9 mouse cellular contexts compared by ENCODE assay signal in genomic region chr10:75105099-75105461, GRCm38 (mm10). TPM values are rescaled to one million over a fixed set of nuclear protein-coding genes. Genes with fewer than 3 reads are reported as not detected.
DNase-seq lines count a peak whose midpoint lies in the region; ATAC-seq lines count a peak whose summit lies in the region.
"Had no signal": no experiment of that assay in that cellular context is flagged by ENCODE, and none has a peak within 500 bp of the region (broad histone marks: within the 10 kb centered on the region; RNA-seq: fewer than 3 reads in every experiment).

No protein-coding gene starts in this region.

- no peak for ATAC-seq in kidney, embryonic 16.5 days (ENCODE audit: low FRiP score, low TSS enrichment)
- ATAC-seq in neural tube, embryonic 15.5 days (ENCODE audit: low FRiP score): no peak

- DNase-seq in kidney, postnatal 14 days: peak; percentile 31
- peak; percentile 58 for DNase-seq in ES-CJ7 (ENCODE audit: low read depth, low spot score)
- DNase-seq in heart, postnatal 14 days: peak; percentile 32 to 45
- peak; percentile 35 for DNase-seq in splenic B cell, adult 2 months (ENCODE audit: low read depth, low spot score)
- no peak for DNase-seq in embryo, embryonic 11 days
- DNase-seq in right cerebral cortex, postnatal 36 days (ENCODE audit: low spot score in 2 of 2): no peak

- intact Hi-C loops in heart, postnatal 14 days (cut with DNase I): no loop called here

- H3K4me2 ChIP-seq in kidney, embryonic 16.5 days (replicated peaks; ENCODE audit: low read depth, low read length): no peak overlapping the region
- H3K4me2 ChIP-seq in neural tube, embryonic 15.5 days: no peak overlapping the region
- H3K4me2 ChIP-seq: embryonic facial prominence, embryonic 13.5 days had no signal

- no peaks in the 10 kb centered on the region for H3K36me3 ChIP-seq in kidney, embryonic 16.5 days (ENCODE audit: insufficient read depth, low read length)
- H3K36me3 ChIP-seq in splenic B cell, adult 2 months (ENCODE audit: control insufficient read depth, insufficient read depth, low read length, poor library complexity, severe bottlenecking): no peaks in the 10 kb centered on the region
- H3K36me3 ChIP-seq in neural tube, embryonic 15.5 days: no peaks in the 10 kb centered on the region
- H3K36me3 ChIP-seq: embryonic facial prominence, embryonic 13.5 days had no signal

- H3K9ac ChIP-seq in kidney, embryonic 16.5 days (replicated peaks; ENCODE audit: low read length): no peak overlapping the region
- H3K9ac ChIP-seq in neural tube, embryonic 15.5 days (replicated peaks): no peak overlapping the region
- H3K9ac ChIP-seq: embryonic facial prominence, embryonic 13.5 days had no signal

- no peaks in the 10 kb centered on the region for H3K27me3 ChIP-seq in kidney, embryonic 16.5 days (ENCODE audit: insufficient read depth, low read length)
- no peaks in the 10 kb centered on the region for H3K27me3 ChIP-seq in splenic B cell, adult 2 months (ENCODE audit: control insufficient read depth, insufficient read depth, low read length, poor library complexity, severe bottlenecking)
- H3K27me3 ChIP-seq in neural tube, embryonic 15.5 days (replicated peaks): no peaks in the 10 kb centered on the region
- H3K27me3 ChIP-seq: embryonic facial prominence, embryonic 13.5 days had no signal

- H3K27ac ChIP-seq in kidney, embryonic 16.5 days (ENCODE audit: low read length): no peak overlapping the region
- no peak overlapping the region for H3K27ac ChIP-seq in neural tube, embryonic 15.5 days (replicated peaks)

- 79% methylated on average over 4 of the region's 4 CpGs for WGBS in kidney, embryonic 16.5 days
- 72% methylated on average over 4 of the region's 4 CpGs for WGBS in neural tube, embryonic 15.5 days

- H3K4me3 ChIP-seq in kidney, embryonic 16.5 days (ENCODE audit: low read length): no peak overlapping the region
- no peak overlapping the region for H3K4me3 ChIP-seq in neural tube, embryonic 15.5 days (replicated peaks)
- H3K4me3 ChIP-seq: embryonic facial prominence, embryonic 13.5 days had no signal

- H3K4me1 ChIP-seq in kidney, embryonic 16.5 days (ENCODE audit: insufficient read depth, low read length): peaks cover 29% of the 10 kb centered on the region
- peaks cover 58% of the 10 kb centered on the region for H3K4me1 ChIP-seq in neural tube, embryonic 15.5 days

- no peaks in the 10 kb centered on the region for H3K9me3 ChIP-seq in kidney, embryonic 16.5 days (ENCODE audit: low read length)
- H3K9me3 ChIP-seq in neural tube, embryonic 15.5 days (replicated peaks): no peaks in the 10 kb centered on the region
- H3K9me3 ChIP-seq: embryonic facial prominence, embryonic 13.5 days had no signal

RNA-seq across cellular contexts. Expression of gene Bcr, which starts 44.7 kb away (rescaled TPM):
- polyA plus RNA-seq in kidney, embryonic 16.5 days (2015; fragmentation: Nextera tagmentation; extraction: Ambion mirVana): 6.8 and 8.4 TPM in 2 replicates
- total RNA-seq in heart, postnatal 14 days (2021): 10 to 100 TPM; 11.6 to 12.3 TPM
- polyA plus RNA-seq in neural tube, embryonic 15.5 days (2015; fragmentation: Nextera tagmentation; extraction: Ambion mirVana): 13.9 and 15.6 TPM in 2 replicates

Comparison
In these comparisons a context has a peak if more than half of its experiments do, and no peak if none do; other contexts are left out.
1. DNase-seq: peak in kidney, postnatal 14 days (single experiment), ES-CJ7 (single experiment), heart, postnatal 14 days (2 of 2) and splenic B cell, adult 2 months (single experiment); none in embryo, embryonic 11 days (single experiment) and right cerebral cortex, postnatal 36 days (0 of 2).